Mouse (Mus musculus) left cerebral cortex, postnatal 4 days (tissue): ENCODE measurements around the gene Ccnl1. TPM values are rescaled to one million over a fixed set of nuclear protein-coding genes. Genes with fewer than 3 reads are reported as not detected.

Experiments
- DNase-seq: peaks from one replicate; pipeline ENCODE4 v3.0.0-alpha.2; 2022
- intact Hi-C: fragments of 180-260 bp; cut with DNase I; formaldehyde crosslinking; loops from one replicate; pipeline ENCODE4 v1.15.1; 2025
- total RNA-seq, 2 experiments: library from RNA; stranded (reverse); gene quantifications; 2 replicates each; pipeline ENCODE4 v1.2.3; 2021

The Ccnl1 gene
- total RNA-seq, 2 experiments from 2014 or later = 65.7 to 72.1 TPM

DNA sequence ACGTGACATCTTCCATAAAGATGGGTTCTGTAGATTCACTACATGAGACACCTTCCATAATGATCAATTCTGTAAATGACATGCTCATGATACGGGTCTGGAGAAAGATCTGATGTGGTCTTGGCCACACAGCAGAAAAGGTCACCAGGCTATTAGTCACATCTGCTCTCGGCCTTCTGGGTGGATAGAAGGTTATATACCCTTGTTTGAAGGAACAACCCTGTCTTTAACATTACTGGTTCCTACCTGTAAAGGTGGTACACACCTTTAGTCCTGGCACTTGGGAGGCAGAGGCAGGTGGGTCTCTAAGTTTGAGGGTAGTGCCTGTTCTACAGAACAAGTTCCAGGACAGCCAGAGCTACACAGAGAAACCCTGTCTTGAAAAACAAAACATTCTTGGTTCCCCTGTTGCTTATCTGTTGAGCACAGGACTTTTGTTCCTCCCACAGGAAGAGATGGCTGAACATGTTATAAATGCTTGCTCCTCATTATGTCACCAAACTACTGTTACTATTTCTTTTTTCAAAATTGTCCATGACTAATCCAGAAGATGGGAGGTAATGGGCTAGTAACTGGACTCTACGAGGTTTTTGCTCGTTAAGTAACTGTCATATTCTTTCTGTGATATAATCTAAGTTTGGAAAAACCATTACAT is 2.4 kb upstream of the Ccnl1 start:
- no peak for DNase-seq
- intact Hi-C loops = no loop called here

DNA sequence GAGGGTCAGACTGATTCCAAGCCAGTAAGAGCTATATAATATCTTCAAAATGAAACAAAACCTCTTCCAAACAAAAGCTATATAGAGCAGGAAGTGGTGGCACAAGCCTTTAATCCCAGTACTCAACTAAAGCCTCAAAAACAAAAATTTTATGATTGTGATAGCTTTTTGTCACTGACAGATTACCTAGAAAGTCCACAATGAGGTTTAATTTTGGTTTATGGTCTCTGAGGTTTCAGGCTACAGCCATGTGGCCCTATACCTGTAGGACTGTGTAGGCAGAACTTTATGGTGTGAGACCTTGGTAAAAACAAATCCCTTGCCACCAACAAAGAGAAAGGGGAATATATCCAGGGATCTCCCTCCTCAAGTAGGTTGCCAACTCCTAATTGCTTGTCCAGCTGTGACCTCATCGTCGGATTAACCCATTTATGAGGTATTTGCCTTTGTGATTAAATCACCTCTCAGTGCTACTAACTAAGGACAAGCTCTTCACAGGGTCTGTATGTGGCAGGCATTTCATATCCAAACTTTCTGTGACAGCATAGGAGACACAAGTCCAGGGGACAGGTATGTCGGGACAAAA is 1.5 kb upstream of the Ccnl1 start:
- intact Hi-C loops = no loop called here
- no peak for DNase-seq

DNA sequence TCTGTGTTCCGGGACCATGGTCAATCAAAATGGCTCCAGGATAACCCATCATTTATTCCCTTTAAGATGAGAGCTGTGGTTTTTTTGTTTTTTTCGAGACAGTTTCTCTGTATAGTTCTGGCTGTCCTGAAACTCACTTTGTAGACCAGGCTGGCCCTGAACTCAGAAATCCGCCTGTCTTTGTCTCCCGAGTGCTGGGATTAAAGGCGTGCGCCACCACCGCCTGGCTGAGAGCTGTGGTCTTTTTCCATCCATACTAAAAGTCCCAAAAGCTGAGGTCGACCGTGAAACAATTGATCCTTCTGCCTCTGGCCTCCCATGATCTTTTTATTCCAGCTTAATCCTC is 764 bp upstream of the Ccnl1 start:
- intact Hi-C loops = no loop called here
- DNase-seq = no peak

GRCm38 (mm10) chr3:65957271-65958101 is 563 bp downstream of the Ccnl1 start:
- intact Hi-C loops = no loop called here
- DNase-seq = peak; percentile 72

DNA sequence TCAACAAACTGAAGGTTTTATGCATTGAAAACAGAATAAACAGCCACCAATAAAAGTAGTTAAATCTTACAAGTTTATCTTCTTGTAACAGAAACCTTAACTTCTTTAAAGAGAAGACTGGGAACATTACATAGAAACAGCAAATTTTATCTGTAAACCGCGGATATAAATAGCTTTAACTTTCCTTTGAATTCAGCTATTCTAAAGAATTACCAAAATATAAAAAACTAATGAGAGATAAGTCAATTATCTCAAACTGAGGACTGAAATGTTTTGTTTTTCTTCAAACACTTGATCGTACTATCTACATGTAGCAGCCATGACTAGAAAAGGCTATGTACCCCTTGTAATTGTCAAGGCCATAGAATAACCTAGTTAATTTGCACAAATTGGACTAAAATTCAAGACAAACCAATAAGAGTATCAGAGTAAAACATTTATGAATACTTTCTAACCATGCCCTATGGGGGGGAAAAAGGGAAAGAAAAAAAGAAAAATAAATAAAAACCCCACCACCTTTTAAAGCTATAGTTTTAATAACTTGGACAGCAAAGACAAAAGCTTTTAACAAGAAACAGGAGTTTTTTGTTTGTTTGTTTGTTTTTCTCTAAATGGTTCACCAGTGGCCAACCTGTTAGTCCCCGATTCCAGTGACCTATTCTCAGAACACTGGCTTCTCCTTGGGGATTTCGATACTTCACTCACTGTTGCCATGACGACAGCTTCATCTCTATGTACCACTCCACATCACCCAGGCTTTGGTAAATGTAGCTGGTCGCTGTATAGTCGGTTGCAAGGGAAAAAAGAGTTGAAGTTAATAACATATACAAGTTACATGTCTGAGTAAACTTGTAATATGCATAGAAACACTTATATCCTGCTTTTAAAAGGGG is 3.3 kb downstream of the Ccnl1 start:
- intact Hi-C loops = no loop called here
- no peak for DNase-seq

- no peak for DNase-seq
- intact Hi-C loops = no loop called here
Measured at GRCm38 (mm10) chr3:65950831-65951365, 7.2 kb downstream of the Ccnl1 start.

- intact Hi-C loops = no loop called here
- no peak for DNase-seq
Measured at GRCm38 (mm10) chr3:65950304-65950703, 7.7 kb downstream of the Ccnl1 start.

DNA sequence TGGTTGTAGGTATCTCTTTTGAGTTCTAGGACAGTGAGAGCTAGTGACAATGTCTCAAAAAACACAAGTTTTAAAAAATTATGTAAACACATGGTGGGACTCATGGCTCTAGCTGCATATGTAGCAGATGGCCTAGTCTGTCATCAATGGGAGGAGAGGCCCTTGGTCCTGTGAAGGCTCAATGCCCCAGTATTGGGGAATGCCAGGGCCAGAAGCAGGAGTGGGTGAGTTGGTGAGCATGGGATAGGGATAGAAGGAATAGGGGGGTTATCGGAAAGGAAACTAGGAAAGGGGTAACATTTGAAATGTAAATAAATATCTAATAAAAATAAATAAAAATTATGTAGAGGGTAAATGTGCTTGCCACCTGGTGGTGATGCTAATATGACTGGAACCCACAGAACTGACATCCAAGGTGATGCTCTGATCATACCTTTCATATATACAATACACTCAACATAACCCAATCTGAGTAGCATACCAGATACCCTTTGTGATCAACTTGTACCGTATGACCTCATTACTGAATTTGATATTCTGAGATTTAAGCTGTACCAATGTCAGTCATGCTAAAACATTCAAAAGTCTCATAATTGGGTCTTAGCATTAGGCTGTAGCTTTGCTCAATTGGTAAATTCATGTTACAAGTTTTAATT is 12.6 kb downstream of the Ccnl1 start:
- no peak for DNase-seq
- intact Hi-C loops = no loop called here

DNA sequence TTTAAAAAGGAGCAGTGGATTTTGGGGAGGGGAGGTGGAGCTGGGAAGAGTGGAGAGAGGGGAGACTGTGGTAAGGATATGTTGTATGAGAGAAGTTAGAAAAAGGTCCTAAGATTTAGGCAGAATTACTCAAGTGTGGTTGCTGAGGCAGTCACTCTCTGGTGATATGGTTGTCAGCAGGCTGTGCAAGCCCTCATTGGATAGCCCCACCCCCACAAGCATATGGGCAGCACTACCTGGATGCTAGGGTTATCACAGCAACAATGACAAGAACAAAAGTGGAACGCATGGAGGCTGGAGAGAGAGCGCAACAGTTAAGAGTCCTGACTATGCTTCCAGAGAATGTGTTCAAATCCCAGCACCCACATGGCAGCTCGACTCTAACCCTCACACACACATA is 13.3 kb downstream of the Ccnl1 start:
- DNase-seq = no peak
- intact Hi-C loops = no loop called here

DNA sequence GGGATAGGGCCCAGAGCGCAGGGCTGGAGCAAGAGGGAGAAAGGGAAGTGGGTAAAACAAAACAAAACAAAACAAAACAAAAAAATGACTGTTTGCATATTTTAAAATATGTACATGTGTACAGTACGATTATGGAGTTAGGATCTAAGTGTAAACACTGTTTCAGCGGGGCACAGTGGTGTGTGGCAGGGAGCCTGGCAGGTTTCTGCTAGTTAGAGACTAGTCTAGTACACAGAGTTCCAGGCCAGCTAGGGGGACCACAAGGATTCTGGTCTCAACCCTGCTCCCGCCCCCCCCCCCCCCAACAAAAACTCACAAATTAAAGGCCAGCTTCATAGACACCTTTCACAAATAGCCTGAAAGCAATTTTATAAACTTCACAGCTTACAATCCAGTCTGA is 14.6 kb downstream of the Ccnl1 start:
- no peak for DNase-seq
- intact Hi-C loops = no loop called here

DNA sequence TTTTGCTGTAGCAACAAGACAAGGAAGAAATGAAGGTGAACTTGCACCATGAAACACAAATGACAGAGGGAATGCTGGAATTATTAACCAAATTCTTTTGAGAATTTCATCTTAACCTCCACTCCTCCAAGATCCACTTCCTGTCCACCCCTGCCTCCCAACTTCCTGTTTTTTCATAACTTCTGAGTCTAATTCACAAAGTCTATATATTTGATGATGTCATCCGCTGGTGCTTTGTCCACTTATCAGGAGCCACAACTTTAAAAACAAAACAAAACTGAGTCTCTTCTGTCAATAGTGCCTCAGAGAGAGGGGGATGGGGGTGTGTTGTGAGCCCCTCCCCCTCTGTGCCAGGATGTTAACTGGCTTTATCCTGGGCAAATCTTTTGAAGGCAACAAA is 17.0 kb downstream of the Ccnl1 start:
- intact Hi-C loops = no loop called here
- DNase-seq = no peak

- intact Hi-C loops = no loop called here
- no peak for DNase-seq
Measured at GRCm38 (mm10) chr3:65938211-65938610, 19.8 kb downstream of the Ccnl1 start.

- intact Hi-C loops = no loop called here
- DNase-seq = no peak
Measured at GRCm38 (mm10) chr3:65936384-65936783, 21.7 kb downstream of the Ccnl1 start.

GRCm38 (mm10) chr3:65935153-65935552 is 22.9 kb downstream of the Ccnl1 start:
- intact Hi-C loops = no loop called here
- no peak for DNase-seq

GRCm38 (mm10) chr3:65933726-65934125 is 24.3 kb downstream of the Ccnl1 start:
- peak; percentile 32 for DNase-seq
- intact Hi-C loops = loop anchor here (5.0 kb wide), 1 partner anchor 541 kb away; the partner anchor contains the start of gene Ssr3

- no peak for DNase-seq
- intact Hi-C loops = loop anchor here (5.0 kb wide), 1 partner anchor 539 kb away; the partner anchor contains the start of gene Ssr3
Measured at GRCm38 (mm10) chr3:65931542-65931941, 26.5 kb downstream of the Ccnl1 start.

GRCm38 (mm10) chr3:65930636-65931035 is 27.4 kb downstream of the Ccnl1 start:
- no peak for DNase-seq
- intact Hi-C loops = loop anchor here (5.0 kb wide), 1 partner anchor 538 kb away; the partner anchor contains the start of gene Ssr3

GRCm38 (mm10) chr3:65929821-65930633 is 28.0 kb downstream of the Ccnl1 start:
- intact Hi-C loops = loop anchor here (5.0 to 10.0 kb wide), 4 partner anchors 265 to 945 kb away; partner anchors contain the start of genes Lekr1, Ssr3 and Tiparp
- peak; percentile 69 for DNase-seq

DNA sequence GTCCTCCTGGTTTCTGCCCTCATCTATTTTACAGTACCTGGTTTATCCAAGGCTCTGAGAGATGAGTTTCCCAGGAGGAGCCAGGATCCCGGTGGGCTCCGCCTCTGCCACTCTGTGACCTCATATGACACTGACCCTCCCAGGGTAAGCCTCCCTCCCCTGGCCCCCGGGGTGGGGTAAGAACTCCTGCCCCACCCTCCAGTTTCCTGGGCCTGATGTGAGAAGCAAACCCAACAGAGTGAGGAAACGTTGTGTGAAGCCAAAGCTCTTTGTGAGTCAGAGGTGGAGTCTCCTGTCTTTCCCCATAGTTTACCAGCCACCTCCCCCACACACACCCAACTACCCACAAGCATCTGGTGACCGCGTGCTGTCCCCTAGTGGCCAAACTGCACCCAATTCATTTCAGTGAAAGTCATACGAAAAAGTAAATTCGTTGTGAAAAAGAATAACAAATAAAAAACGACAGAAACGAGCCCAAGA is 28.7 kb downstream of the Ccnl1 start:
- intact Hi-C loops = loop anchor here (5.0 to 10.0 kb wide), 3 partner anchors 265 to 945 kb away; partner anchors contain the start of genes Lekr1 and Tiparp
- peak; percentile 80 for DNase-seq
